Mouse (Mus musculus): Measurements from ENCODE around the gene Opalin. TPM values are rescaled to one million over a fixed set of nuclear protein-coding genes. Genes with fewer than 3 reads are reported as not detected.

Gene Opalin
- polyA plus RNA-seq, 1 experiment from 2014 or later = not detected

DNA sequence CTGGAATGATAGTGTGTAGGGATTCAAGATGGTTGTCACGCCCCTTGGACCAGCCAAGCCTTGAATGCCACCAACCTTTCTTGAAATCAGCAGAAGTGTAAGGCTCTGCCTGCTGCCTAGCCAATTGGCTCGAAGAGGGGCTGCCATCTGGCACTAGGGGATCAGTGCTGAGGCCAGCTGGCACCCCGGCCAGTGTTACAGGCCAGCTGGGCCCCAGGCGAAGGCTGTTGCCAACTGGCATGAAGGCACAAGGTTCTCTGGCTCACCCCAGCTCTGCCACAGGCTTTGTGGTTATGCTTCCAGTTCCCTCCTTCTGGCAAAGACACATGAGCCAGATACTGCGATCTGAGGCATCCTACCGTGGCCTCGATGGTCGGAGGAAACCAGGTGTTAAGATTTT is 24.5 kb upstream of the Opalin start:
- no peaks in the 10 kb centered on the region for H3K36me3 ChIP-seq
- WGBS = 83% methylated on average over 8 of the region's 8 CpGs
- ATAC-seq (ENCODE audit: insufficient read depth, low FRiP score, low read depth) = no peak

GRCm38 (mm10) chr19:41100863-41101262 is 23.9 kb upstream of the Opalin start:
- Histone ChIP-seq H3K27ac (no peak overlapping the region), H3K9me3 (no peaks in the 10 kb centered on the region), H3K4me2 (no peak overlapping the region), H3K4me3 (replicated peaks) (no peak overlapping the region), H3K4me1 (no peaks in the 10 kb centered on the region), H3K27me3 (replicated peaks) (no peaks in the 10 kb centered on the region), H3K9ac (no peak overlapping the region), H3K36me3 (no peaks in the 10 kb centered on the region)
- no peak for ATAC-seq (ENCODE audit: insufficient read depth, low FRiP score, low read depth)
- 94% methylated on average over 7 of the region's 7 CpGs for WGBS

More for the DNA sequence above, 24.5 kb upstream of the Opalin start:
- no peak overlapping the region for H3K4me3 ChIP-seq (replicated peaks)
- no peak overlapping the region for H3K27ac ChIP-seq
- H3K4me1 ChIP-seq = no peaks in the 10 kb centered on the region
- H3K9ac ChIP-seq = no peak overlapping the region
- H3K4me2 ChIP-seq = no peak overlapping the region
- no peaks in the 10 kb centered on the region for H3K27me3 ChIP-seq (replicated peaks)
- no peaks in the 10 kb centered on the region for H3K9me3 ChIP-seq

- H3K4me3 ChIP-seq (replicated peaks) = no peak overlapping the region
- no peak overlapping the region for H3K27ac ChIP-seq
- H3K9ac ChIP-seq = no peak overlapping the region
- 73% methylated on average over 4 of the region's 4 CpGs for WGBS
- H3K9me3 ChIP-seq = no peaks in the 10 kb centered on the region
- no peak overlapping the region for H3K4me2 ChIP-seq
- H3K4me1 ChIP-seq = no peaks in the 10 kb centered on the region
- ATAC-seq (ENCODE audit: insufficient read depth, low FRiP score, low read depth) = no peak
- H3K36me3 ChIP-seq = no peaks in the 10 kb centered on the region
- H3K27me3 ChIP-seq (replicated peaks) = no peaks in the 10 kb centered on the region
Measured at GRCm38 (mm10) chr19:41097038-41097437, 20.1 kb upstream of the Opalin start.

GRCm38 (mm10) chr19:41091901-41092300 is 15.0 kb upstream of the Opalin start:
- Histone ChIP-seq H3K4me2 (no peak overlapping the region), H3K27me3 (replicated peaks) (no peaks in the 10 kb centered on the region), H3K4me3 (replicated peaks) (no peak overlapping the region), H3K36me3 (no peaks in the 10 kb centered on the region), H3K4me1 (no peaks in the 10 kb centered on the region), H3K27ac (no peak overlapping the region), H3K9ac (no peak overlapping the region), H3K9me3 (no peaks in the 10 kb centered on the region)
- 61% methylated on average over 2 of the region's 2 CpGs for WGBS
- no peak for ATAC-seq (ENCODE audit: insufficient read depth, low FRiP score, low read depth)

- Histone ChIP-seq H3K4me2 (no peak overlapping the region), H3K4me3 (replicated peaks) (no peak overlapping the region), H3K4me1 (no peaks in the 10 kb centered on the region), H3K27ac (no peak overlapping the region), H3K36me3 (no peaks in the 10 kb centered on the region), H3K27me3 (replicated peaks) (no peaks in the 10 kb centered on the region), H3K9ac (no peak overlapping the region), H3K9me3 (no peaks in the 10 kb centered on the region)
- WGBS = 13% methylated on average over 5 of the region's 5 CpGs
- ATAC-seq (ENCODE audit: insufficient read depth, low FRiP score, low read depth) = no peak
Measured at GRCm38 (mm10) chr19:41089833-41090232, 12.9 kb upstream of the Opalin start.

DNA sequence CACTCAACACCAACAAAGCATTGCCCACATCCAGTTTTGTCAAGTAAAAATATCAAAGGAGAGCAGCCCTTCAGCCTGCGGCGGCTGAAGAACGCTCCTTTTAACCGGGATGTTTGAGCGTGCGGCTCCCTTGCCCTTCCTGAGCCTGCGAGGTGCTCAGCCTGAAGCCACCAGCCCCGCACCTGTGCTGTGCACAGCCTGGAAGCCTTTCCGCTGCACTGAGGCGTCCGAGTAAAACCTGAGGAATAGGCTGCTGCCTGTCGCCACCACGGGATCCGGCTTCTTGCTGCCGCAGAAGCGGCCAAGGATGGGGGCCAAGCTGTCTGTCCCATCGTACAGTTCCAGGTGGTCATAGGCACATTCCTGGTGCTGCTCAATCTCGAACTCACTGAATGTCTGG is 11.6 kb upstream of the Opalin start:
- H3K4me2 ChIP-seq = 0 out of 2 replicates have a peak overlapping the region, but pooled peaks have one; percentile 19
- H3K9me3 ChIP-seq = no peaks in the 10 kb centered on the region
- WGBS = 39% methylated on average over 18 of the region's 18 CpGs
- no peaks in the 10 kb centered on the region for H3K36me3 ChIP-seq
- H3K4me1 ChIP-seq = no peaks in the 10 kb centered on the region
- H3K4me3 ChIP-seq (replicated peaks) = no peak overlapping the region
- no peak overlapping the region for H3K27ac ChIP-seq
- ATAC-seq (ENCODE audit: insufficient read depth, low FRiP score, low read depth) = no peak
- H3K27me3 ChIP-seq (replicated peaks) = no peaks in the 10 kb centered on the region
- H3K9ac ChIP-seq = no peak overlapping the region

GRCm38 (mm10) chr19:41087901-41088300 is 11.0 kb upstream of the Opalin start:
- ATAC-seq (ENCODE audit: insufficient read depth, low FRiP score, low read depth) = no peak
- 61% methylated on average over 4 of the region's 4 CpGs for WGBS
- Histone ChIP-seq H3K4me2 (no peak overlapping the region), H3K9me3 (no peaks in the 10 kb centered on the region), H3K27me3 (replicated peaks) (no peaks in the 10 kb centered on the region), H3K9ac (no peak overlapping the region), H3K4me3 (replicated peaks) (no peak overlapping the region), H3K27ac (no peak overlapping the region), H3K4me1 (no peaks in the 10 kb centered on the region), H3K36me3 (no peaks in the 10 kb centered on the region)

DNA sequence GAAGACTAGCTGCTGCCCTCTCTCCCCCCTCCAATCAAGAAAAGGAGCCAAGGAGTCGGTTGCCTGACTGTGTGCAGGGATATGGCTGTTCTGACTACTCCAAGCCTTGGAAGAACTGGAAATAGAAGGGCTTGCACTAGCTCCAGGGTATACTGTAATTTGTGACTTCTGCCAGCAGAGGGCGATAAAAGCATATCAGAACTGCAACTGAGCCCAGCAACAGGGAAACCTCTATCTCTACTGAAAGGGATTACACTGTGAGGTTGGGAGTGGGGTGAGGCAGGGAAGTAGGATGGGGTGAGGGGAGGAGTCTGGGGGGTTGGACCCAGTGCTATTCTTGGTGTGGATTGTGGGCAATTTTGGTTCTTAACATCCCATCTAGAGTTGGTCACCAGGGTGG is 9.8 kb upstream of the Opalin start:
- ATAC-seq (ENCODE audit: insufficient read depth, low FRiP score, low read depth) = no peak; the same call in 1 of the 2 replicates
- H3K27ac ChIP-seq = no peak overlapping the region
- no peak overlapping the region for H3K9ac ChIP-seq
- H3K9me3 ChIP-seq = no peaks in the 10 kb centered on the region
- H3K27me3 ChIP-seq (replicated peaks) = no peaks in the 10 kb centered on the region
- H3K4me3 ChIP-seq (replicated peaks) = no peak overlapping the region
- H3K36me3 ChIP-seq = no peaks in the 10 kb centered on the region
- no peaks in the 10 kb centered on the region for H3K4me1 ChIP-seq
- 3% methylated on average over 2 of the region's 2 CpGs for WGBS
- no peak overlapping the region for H3K4me2 ChIP-seq

DNA sequence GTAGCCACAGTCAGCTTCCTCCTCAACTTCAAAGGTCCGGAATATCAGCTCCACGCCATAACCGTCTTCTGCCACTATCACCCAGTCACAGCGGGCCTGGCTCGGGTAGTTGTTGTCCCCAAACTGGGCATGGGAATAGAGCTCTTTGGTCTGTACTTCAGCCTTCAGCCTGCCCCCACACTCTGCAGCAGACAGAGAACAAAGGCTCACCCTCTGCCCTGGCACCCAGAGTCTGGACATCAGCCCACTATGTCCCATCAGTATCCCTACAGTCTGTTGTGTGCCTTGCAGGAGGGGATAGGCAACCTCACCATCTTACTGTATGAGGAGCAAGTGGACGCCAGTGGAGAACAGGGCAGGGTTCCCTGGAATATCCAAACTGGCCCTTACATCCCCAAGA is 9.4 kb upstream of the Opalin start:
- WGBS = 76% methylated on average over 6 of the region's 6 CpGs
- no peaks in the 10 kb centered on the region for H3K9me3 ChIP-seq
- no peak overlapping the region for H3K9ac ChIP-seq
- H3K27me3 ChIP-seq (replicated peaks) = no peaks in the 10 kb centered on the region
- no peak overlapping the region for H3K27ac ChIP-seq
- H3K4me3 ChIP-seq (replicated peaks) = no peak overlapping the region
- H3K4me2 ChIP-seq = no peak overlapping the region
- no peaks in the 10 kb centered on the region for H3K4me1 ChIP-seq
- no peak for ATAC-seq (ENCODE audit: insufficient read depth, low FRiP score, low read depth)
- no peaks in the 10 kb centered on the region for H3K36me3 ChIP-seq

- no peak overlapping the region for H3K4me2 ChIP-seq
- no peaks in the 10 kb centered on the region for H3K36me3 ChIP-seq
- no peak overlapping the region for H3K27ac ChIP-seq
- H3K27me3 ChIP-seq (replicated peaks) = no peaks in the 10 kb centered on the region
- no peak overlapping the region for H3K4me3 ChIP-seq (replicated peaks)
- H3K9ac ChIP-seq = no peak overlapping the region
- no peaks in the 10 kb centered on the region for H3K9me3 ChIP-seq
- no peaks in the 10 kb centered on the region for H3K4me1 ChIP-seq
- WGBS = 89% methylated on average over 14 of the region's 14 CpGs
- ATAC-seq (ENCODE audit: insufficient read depth, low FRiP score, low read depth) = no peak
Measured at GRCm38 (mm10) chr19:41083646-41084045, 6.7 kb upstream of the Opalin start.

DNA sequence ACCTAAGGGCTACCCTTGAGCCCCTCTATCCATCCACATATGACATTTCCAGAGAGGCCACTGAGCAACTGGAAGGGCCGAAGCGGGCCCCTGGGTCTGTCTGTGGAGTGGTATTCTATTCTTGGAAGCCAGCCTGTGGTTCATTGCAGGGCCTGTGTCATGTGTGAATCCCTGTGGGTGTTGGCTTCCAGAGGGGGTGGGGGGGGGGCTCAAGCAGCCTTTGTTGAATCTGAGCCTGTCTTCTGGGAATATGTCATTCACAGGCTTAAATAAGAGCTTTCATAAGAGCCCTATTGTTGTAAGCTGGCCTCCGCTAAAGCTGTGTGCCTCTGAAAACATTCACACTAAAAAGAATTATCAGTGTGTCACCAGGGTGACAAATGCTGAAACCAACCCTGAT is 4.7 kb upstream of the Opalin start:
- Histone ChIP-seq H3K27ac (no peak overlapping the region), H3K4me1 (no peaks in the 10 kb centered on the region), H3K36me3 (no peaks in the 10 kb centered on the region), H3K9me3 (no peaks in the 10 kb centered on the region), H3K9ac (no peak overlapping the region), H3K4me3 (replicated peaks) (no peak overlapping the region), H3K4me2 (no peak overlapping the region), H3K27me3 (replicated peaks) (no peaks in the 10 kb centered on the region)
- 65% methylated on average over 3 of the region's 3 CpGs for WGBS
- ATAC-seq (ENCODE audit: insufficient read depth, low FRiP score, low read depth) = no peak

GRCm38 (mm10) chr19:41073746-41074455 is 3.0 kb downstream of the Opalin start:
- Histone ChIP-seq H3K36me3 (no peaks in the 10 kb centered on the region), H3K4me1 (no peaks in the 10 kb centered on the region), H3K9me3 (no peaks in the 10 kb centered on the region), H3K4me3 (replicated peaks) (no peak overlapping the region), H3K9ac (no peak overlapping the region), H3K27ac (no peak overlapping the region), H3K27me3 (replicated peaks) (no peaks in the 10 kb centered on the region), H3K4me2 (no peak overlapping the region)
- WGBS = 81% methylated on average over 14 of the region's 14 CpGs
- no peak for ATAC-seq (ENCODE audit: insufficient read depth, low FRiP score, low read depth)

DNA sequence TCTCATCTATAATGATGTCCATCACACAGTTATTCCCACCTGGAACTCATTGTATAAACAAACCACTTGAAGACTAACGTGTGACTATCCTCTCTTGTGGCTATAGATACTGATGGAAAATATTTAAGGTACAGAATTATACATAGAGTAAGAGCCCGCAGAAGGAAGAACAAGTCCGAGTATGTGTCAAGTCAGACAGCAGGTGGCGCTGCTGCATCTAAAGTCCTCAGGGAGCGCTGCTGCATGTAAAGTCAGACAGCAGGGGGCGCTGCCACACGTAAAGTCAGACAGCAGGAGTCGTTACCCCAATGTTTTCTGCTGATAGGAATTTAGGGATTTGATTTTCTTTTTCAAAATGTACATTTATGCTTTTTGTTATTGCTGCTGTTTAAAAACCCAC is 5.4 kb downstream of the Opalin start:
- H3K9ac ChIP-seq = no peak overlapping the region
- H3K4me2 ChIP-seq = no peak overlapping the region
- no peak overlapping the region for H3K27ac ChIP-seq
- 8% methylated on average over 8 of the region's 8 CpGs for WGBS
- no peaks in the 10 kb centered on the region for H3K27me3 ChIP-seq (replicated peaks)
- no peak overlapping the region for H3K4me3 ChIP-seq (replicated peaks)
- no peaks in the 10 kb centered on the region for H3K9me3 ChIP-seq
- no peaks in the 10 kb centered on the region for H3K36me3 ChIP-seq
- no peak for ATAC-seq (ENCODE audit: insufficient read depth, low FRiP score, low read depth)
- no peaks in the 10 kb centered on the region for H3K4me1 ChIP-seq
